Mouse (Mus musculus) embryo, embryonic 11.5 days (tissue): ENCODE measurements around the gene Slc35g2.

ENCODE experiments used
- DNase-seq: peaks from one replicate; pipeline ENCODE4 v3.0.0-alpha.2; 2012; ENCODE audit warnings: low read depth, low spot score

Gene Slc35g2

GRCm38 (mm10) chr9:100570626-100571233 is at the start of gene Slc35g2:
Gene Slc35g2 (minus strand): TSS chr9:100571090.
- DNase-seq, result peak; percentile 46

GRCm38 (mm10) chr9:100616947-100617346 is 46.1 kb upstream of the Slc35g2 start:
- DNase-seq, result no peak

- DNase-seq, result no peak
Observed at GRCm38 (mm10) chr9:100613501-100614071, 42.7 kb upstream of the Slc35g2 start.

GRCm38 (mm10) chr9:100605985-100606554 is 35.2 kb upstream of the Slc35g2 start:
- no peak for DNase-seq

GRCm38 (mm10) chr9:100605522-100605921 is 34.6 kb upstream of the Slc35g2 start:
- DNase-seq, result no peak

- no peak for DNase-seq
Observed at GRCm38 (mm10) chr9:100603156-100603555, 32.3 kb upstream of the Slc35g2 start.

- no peak for DNase-seq
Observed at GRCm38 (mm10) chr9:100602130-100602529, 31.2 kb upstream of the Slc35g2 start.

GRCm38 (mm10) chr9:100599761-100600328 is 29.0 kb upstream of the Slc35g2 start:
- no peak for DNase-seq

GRCm38 (mm10) chr9:100597546-100597945 is 26.7 kb upstream of the Slc35g2 start, which contains the start of gene Stag1:
Gene Stag1 (plus strand): TSS chr9:100597798.
- DNase-seq, result no peak

GRCm38 (mm10) chr9:100596317-100596716 is 25.4 kb upstream of the Slc35g2 start:
- no peak for DNase-seq

GRCm38 (mm10) chr9:100590462-100590861 is 19.6 kb upstream of the Slc35g2 start:
- DNase-seq, result no peak

- no peak for DNase-seq
Observed at GRCm38 (mm10) chr9:100584031-100584430, 13.1 kb upstream of the Slc35g2 start.

- DNase-seq, result no peak
Observed at GRCm38 (mm10) chr9:100582883-100583575, 12.1 kb upstream of the Slc35g2 start.

GRCm38 (mm10) chr9:100581543-100582492 is 10.9 kb upstream of the Slc35g2 start:
- peak; percentile 30 for DNase-seq

GRCm38 (mm10) chr9:100580196-100580740 is 9.4 kb upstream of the Slc35g2 start:
- DNase-seq, result no peak

GRCm38 (mm10) chr9:100573942-100574341 is 3.1 kb upstream of the Slc35g2 start:
- no peak for DNase-seq

GRCm38 (mm10) chr9:100573300-100573699 is 2.4 kb upstream of the Slc35g2 start:
- no peak for DNase-seq

GRCm38 (mm10) chr9:100571511-100571910 is 621 bp upstream of the Slc35g2 start:
- DNase-seq, result no peak

GRCm38 (mm10) chr9:100569798-100570625 is 878 bp downstream of the Slc35g2 start:
- no peak for DNase-seq
